Mouse (Mus musculus): ENCODE measurements around the gene Arfrp1. TPM values are rescaled to one million over a fixed set of nuclear protein-coding genes. Genes with fewer than 3 reads are reported as not detected.

Arfrp1 gene
- 10 to 100 TPM; 43.9 to 48.5 TPM for total RNA-seq (2021)
- long read RNA-seq, experiment 1, transcript Arfrp1-203 (8 exons, 2,447 nt): major isoform, 26 of 48 reads
- long read RNA-seq, experiment 1, partial matches to known transcripts: 4 of 48 reads
- long read RNA-seq, experiment 1, other reads (novel, unspliced or antisense): 14 of 48 reads
- long read RNA-seq, experiment 2, transcript Arfrp1-212 (7 exons, 2,318 nt): minor isoform, 5 of 49 reads
- long read RNA-seq, experiment 2, transcript Arfrp1-203 (8 exons, 2,447 nt): major isoform, 28 of 49 reads
- long read RNA-seq, experiment 2, partial matches to known transcripts: 3 of 49 reads
- long read RNA-seq, experiment 2, other reads (novel, unspliced or antisense): 11 of 49 reads

- DNase-seq (ENCODE audit: low spot score in 2 of 2): peak; percentile 94 to 95
Measured at GRCm38 (mm10) chr2:181364860-181365596, at the start of gene Arfrp1, which contains the start of gene Zgpat. TSS of gene Arfrp1 (minus strand) at chr2:181365404. TSS of gene Zgpat (plus strand) at chr2:181364928.

DNA sequence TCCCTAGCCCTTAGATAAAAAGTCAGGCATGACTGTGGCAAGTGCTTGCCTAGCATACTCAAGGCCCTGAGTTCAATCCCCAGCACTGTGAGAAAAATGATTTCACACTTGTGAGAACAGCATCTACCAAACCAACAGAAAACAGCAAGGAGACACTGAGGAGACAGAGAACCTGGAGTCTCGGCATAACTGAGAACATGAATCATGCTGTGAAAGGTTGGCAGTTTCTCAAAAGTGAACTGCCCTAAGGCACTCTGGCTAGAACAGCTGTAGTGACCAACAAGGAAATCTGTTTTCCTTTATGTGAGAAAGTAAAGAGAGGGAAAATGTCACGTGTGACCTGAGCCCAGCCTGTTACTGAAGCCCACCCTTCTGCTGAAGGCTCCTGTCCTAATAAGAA is 47.9 kb upstream of the Arfrp1 start:
- no peak for DNase-seq (ENCODE audit: low spot score in 2 of 2)

- peak; percentile 55 to 65 for DNase-seq (ENCODE audit: low spot score in 2 of 2)
Measured at GRCm38 (mm10) chr2:181410760-181411473, 45.7 kb upstream of the Arfrp1 start.

GRCm38 (mm10) chr2:181409643-181410042 is 44.4 kb upstream of the Arfrp1 start:
- DNase-seq (ENCODE audit: low spot score in 2 of 2): no peak

DNA sequence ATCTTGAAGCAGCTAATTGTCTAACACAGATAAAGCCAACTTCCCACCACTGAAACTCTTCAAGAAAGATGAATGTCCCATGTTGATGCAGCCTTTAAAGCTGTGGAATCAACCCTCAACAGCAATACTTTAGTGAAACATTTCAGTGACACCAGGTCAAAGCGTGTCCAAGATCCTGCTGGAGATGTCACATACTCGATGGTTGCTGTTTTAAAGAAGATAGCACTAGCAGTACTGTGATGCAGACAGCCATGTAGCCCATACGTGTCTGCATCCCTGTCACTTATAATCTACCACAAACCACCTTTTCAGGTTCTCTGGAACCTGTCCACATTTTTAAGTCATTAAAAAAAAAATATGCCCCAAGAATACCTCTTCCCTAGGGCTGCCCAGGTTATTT is 38.5 kb upstream of the Arfrp1 start:
- no peak for DNase-seq (ENCODE audit: low spot score in 2 of 2)

GRCm38 (mm10) chr2:181401497-181401896 is 36.3 kb upstream of the Arfrp1 start:
- no peak for DNase-seq (ENCODE audit: low spot score in 2 of 2)

GRCm38 (mm10) chr2:181397207-181397761 is 32.1 kb upstream of the Arfrp1 start:
- no peak for DNase-seq (ENCODE audit: low spot score in 2 of 2)

- DNase-seq (ENCODE audit: low spot score in 2 of 2): no peak
Measured at GRCm38 (mm10) chr2:181394086-181394485, 28.9 kb upstream of the Arfrp1 start.

DNA sequence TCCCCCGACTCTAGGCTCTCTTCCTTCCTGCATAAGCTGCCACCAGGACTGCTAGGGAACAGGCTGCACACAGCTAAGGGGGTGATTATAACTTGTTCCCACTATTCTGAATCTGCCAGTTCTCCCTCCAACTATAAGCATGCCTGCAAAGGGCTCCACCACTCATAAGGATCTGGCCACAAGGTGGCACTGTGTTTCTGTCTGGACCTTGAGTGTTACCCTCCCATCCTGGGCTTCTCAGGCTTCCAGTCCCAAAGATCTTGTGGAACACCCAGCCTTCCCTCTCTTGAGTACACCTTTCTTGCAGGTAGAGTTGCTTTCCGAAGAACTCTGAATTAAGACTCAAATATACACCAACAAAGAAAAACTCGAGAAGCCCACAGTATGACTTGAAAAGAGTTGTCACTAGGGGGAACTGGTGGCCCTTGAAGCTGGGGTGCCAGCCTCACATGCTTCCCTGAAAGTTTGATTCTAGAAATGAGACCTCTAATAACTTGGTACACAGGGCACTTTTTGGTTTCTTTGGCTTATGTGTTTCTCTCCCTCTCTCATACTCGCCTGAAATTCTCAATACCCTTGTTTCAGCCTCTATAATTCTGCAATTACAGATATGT is 27.5 kb upstream of the Arfrp1 start:
- peak; percentile 87 to 94 for DNase-seq (ENCODE audit: low spot score in 2 of 2)

GRCm38 (mm10) chr2:181391541-181391940 is 26.3 kb upstream of the Arfrp1 start:
- DNase-seq (ENCODE audit: low spot score in 2 of 2): no peak

GRCm38 (mm10) chr2:181391022-181391421 is 25.8 kb upstream of the Arfrp1 start:
- no peak for DNase-seq (ENCODE audit: low spot score in 2 of 2)

- DNase-seq (ENCODE audit: low spot score in 2 of 2): no peak
Measured at GRCm38 (mm10) chr2:181390136-181390870, 25.1 kb upstream of the Arfrp1 start.

DNA sequence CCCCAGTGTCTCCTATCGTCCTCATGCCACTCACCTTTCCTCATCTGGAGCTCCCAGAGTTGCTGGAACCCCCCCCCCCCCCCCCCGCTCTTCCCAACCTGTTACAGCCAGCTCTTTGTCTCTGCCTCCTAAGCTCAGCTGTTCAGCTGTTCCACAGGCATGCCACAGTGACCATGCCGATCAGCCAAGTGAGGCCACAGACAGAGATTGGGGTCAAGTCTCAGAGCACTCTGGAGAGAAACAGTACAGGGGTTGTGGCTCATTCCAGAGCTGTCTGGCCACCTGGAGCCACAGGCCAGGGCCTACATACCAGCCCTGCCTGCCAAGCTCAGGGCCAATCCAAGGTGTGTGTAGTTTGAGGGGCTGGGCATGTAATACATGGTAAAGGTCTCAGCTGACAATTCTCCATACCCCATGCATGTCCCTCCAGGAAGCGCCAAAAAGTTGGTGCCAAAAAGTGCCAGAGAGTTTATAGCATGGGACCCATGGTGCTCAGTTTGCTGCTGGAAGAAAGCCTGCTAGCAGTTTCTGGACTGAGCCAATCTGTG is 21.5 kb upstream of the Arfrp1 start:
- no peak for DNase-seq (ENCODE audit: low spot score in 2 of 2)

GRCm38 (mm10) chr2:181385885-181386284 is 20.7 kb upstream of the Arfrp1 start:
- DNase-seq (ENCODE audit: low spot score in 2 of 2): peak; percentile 70 to 78

DNA sequence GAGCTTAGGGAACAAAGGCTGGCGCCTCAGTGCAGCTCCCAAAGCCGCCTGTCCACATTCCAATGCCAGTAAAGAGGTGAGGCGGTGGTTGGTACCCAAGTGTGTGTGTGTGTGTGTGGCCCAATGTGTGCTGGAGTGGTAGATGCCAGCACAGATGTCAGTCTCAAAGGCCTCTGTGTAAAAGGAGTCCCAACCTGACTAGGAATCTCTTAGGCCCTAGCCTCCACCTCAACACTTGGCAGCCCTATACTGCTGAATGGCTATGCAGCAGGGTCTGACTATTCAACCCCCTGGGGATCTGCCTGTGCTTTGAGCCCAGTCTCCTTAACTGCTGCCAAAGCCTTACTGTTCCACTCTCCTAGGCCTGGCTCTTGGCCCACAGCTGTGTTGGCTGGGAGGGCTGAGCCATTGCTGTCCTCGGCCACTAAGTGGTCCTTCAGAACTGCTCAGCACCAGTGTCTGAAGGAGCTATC is 19.8 kb upstream of the Arfrp1 start:
- peak in 1 of 2 experiments; percentile 35 for DNase-seq (ENCODE audit: low spot score in 2 of 2)

DNA sequence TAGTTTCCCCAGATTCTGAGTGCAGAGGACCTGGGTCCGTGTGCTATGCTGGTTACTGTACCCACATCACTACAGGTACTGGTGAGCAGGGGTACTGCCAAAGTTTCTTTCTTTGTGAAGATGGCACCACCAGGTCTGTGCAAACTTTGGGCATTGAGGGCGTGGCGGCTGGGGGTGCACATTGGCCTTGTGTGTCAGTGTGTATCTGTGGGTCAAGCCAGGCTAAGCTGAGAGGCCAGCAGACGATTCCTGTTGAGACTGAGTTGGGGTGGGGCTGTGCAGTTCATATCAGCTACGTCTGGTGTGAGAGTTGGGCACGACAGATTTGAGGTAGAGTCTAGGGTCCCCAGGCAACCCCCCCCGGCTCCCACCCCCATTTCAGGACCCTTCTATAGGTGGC is 19.3 kb upstream of the Arfrp1 start:
- DNase-seq (ENCODE audit: low spot score in 2 of 2): no peak

GRCm38 (mm10) chr2:181381631-181382306 is 16.6 kb upstream of the Arfrp1 start:
- no peak for DNase-seq (ENCODE audit: low spot score in 2 of 2)

DNA sequence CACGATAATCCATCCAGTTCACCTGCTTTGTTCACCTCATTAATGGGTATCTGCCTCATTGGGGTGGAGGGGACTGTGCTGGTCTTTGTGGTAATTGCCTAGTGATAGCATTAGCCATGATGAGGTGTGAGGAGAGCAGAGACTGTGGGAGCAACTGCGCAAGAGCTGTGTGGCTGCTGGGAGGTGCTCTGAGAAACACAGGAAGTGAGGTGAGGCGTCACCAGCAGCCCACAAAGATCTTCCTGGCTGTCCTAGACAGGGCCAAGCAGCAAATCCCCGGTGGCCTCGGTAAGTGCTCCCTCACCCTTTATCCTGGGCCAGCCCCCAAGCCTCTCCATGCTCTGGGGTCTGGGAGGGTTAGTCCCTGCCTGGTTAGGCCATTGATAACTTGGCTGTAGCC is 15.9 kb upstream of the Arfrp1 start:
- DNase-seq (ENCODE audit: low spot score in 2 of 2): no peak

- DNase-seq (ENCODE audit: low spot score in 2 of 2): no peak
Measured at GRCm38 (mm10) chr2:181380251-181380650, 15.0 kb upstream of the Arfrp1 start.
